16 mouse cellular contexts compared by ENCODE assay signal in the genomic region with DNA sequence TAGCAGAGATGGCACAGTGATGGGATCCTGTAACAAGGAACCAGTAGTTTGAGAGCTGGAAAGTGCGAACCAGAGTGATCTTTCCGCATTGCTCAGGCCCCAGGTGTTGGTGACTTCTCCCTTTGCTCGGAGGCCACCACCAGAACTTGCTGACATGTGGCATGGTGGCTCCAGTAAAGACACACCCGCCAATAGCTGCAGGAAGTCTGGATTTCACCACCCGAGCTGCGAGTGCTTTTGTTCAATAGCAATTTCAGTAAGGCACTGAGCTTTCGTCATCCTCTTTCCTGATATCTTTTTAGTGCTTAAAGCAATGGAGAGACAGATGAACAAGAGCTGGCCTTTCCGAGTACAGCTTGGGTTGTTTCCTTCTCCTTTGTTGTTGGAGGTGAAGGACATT.
"Had no signal": no experiment of that assay in that cellular context is flagged by ENCODE, and none has a peak within 500 bp of the region (broad histone marks: within the 10 kb centered on the region; RNA-seq: fewer than 3 reads in every experiment).

No protein-coding gene starts in this region.

- H3K36me3 ChIP-seq: limb, embryonic 10.5 days; lung, embryonic 15.5 days; midbrain, embryonic 13.5 days; neural tube, embryonic 15.5 days had no signal

- H3K4me2 ChIP-seq: liver, embryonic 11.5 days; lung, embryonic 15.5 days; midbrain, embryonic 13.5 days; neural tube, embryonic 15.5 days had no signal

- H3K9ac ChIP-seq: lung, embryonic 15.5 days; midbrain, embryonic 13.5 days; neural tube, embryonic 15.5 days had no signal

- H3K27ac ChIP-seq: layer of hippocampus, adult 2 months; limb, embryonic 10.5 days; lung, embryonic 15.5 days; midbrain, embryonic 13.5 days; neural tube, embryonic 15.5 days; stomach, postnatal 0 days had no signal

- ATAC-seq: midbrain, embryonic 13.5 days had no signal

- H3K4me1 ChIP-seq: lung, embryonic 15.5 days; neural tube, embryonic 15.5 days had no signal

- H3K4me3 ChIP-seq: layer of hippocampus, adult 2 months; limb, embryonic 10.5 days; lung, embryonic 15.5 days; midbrain, embryonic 13.5 days; myocyte; neural tube, embryonic 15.5 days had no signal

- H3K9me3 ChIP-seq: limb, embryonic 10.5 days; lung, embryonic 15.5 days; midbrain, embryonic 13.5 days; neural tube, embryonic 15.5 days had no signal

- DNase-seq: kidney, adult 18-20 months; kidney, postnatal 10 days; kidney, postnatal 4 days; lung, postnatal 36 days; retina, postnatal 1 day; right cerebral cortex, postnatal 14 days; thymus, adult 18-20 months; thymus, postnatal 14 days had no signal

- H3K27me3 ChIP-seq: lung, embryonic 15.5 days; neural tube, embryonic 15.5 days had no signal
